Mouse (Mus musculus): ENCODE results near the gene Galnt12.

The Galnt12 gene

GRCm38 (mm10) chr4:47093647-47094046 is 1.9 kb downstream of the Galnt12 start:
- DNase-seq (ENCODE audit: low read depth, low spot score), result no peak

GRCm38 (mm10) chr4:47103561-47103960 is 11.9 kb downstream of the Galnt12 start:
- DNase-seq (ENCODE audit: low read depth, low spot score), result no peak

- DNase-seq (ENCODE audit: low read depth, low spot score), result no peak
Measured at GRCm38 (mm10) chr4:47111885-47112284, 20.2 kb downstream of the Galnt12 start.

GRCm38 (mm10) chr4:47112560-47112959 is 20.9 kb downstream of the Galnt12 start:
- peak; percentile 55 for DNase-seq (ENCODE audit: low read depth, low spot score)

- peak; percentile 23 for DNase-seq (ENCODE audit: low read depth, low spot score)
Measured at GRCm38 (mm10) chr4:47122051-47122706, 30.5 kb downstream of the Galnt12 start.

- DNase-seq (ENCODE audit: low read depth, low spot score), result peak; percentile 28
Measured at GRCm38 (mm10) chr4:47124140-47124711, 32.5 kb downstream of the Galnt12 start.

- DNase-seq (ENCODE audit: low read depth, low spot score), result no peak
Measured at GRCm38 (mm10) chr4:47128515-47128914, 36.8 kb downstream of the Galnt12 start.

GRCm38 (mm10) chr4:47129572-47129971 is 37.9 kb downstream of the Galnt12 start:
- no peak for DNase-seq (ENCODE audit: low read depth, low spot score)

GRCm38 (mm10) chr4:47130111-47131050 is 38.7 kb downstream of the Galnt12 start:
- DNase-seq (ENCODE audit: low read depth, low spot score), result no peak

- DNase-seq (ENCODE audit: low read depth, low spot score), result no peak
Measured at GRCm38 (mm10) chr4:47131931-47132330, 40.2 kb downstream of the Galnt12 start.

- DNase-seq (ENCODE audit: low read depth, low spot score), result no peak
Measured at GRCm38 (mm10) chr4:47132413-47132812, 40.7 kb downstream of the Galnt12 start.

- peak; percentile 58 for DNase-seq (ENCODE audit: low read depth, low spot score)
Measured at GRCm38 (mm10) chr4:47136699-47137101, 45.0 kb downstream of the Galnt12 start.

GRCm38 (mm10) chr4:47137479-47137878 is 45.8 kb downstream of the Galnt12 start:
- no peak for DNase-seq (ENCODE audit: low read depth, low spot score)

GRCm38 (mm10) chr4:47138411-47138810 is 46.7 kb downstream of the Galnt12 start:
- no peak for DNase-seq (ENCODE audit: low read depth, low spot score)

- no peak for DNase-seq (ENCODE audit: low read depth, low spot score)
Measured at GRCm38 (mm10) chr4:47138967-47139777, 47.5 kb downstream of the Galnt12 start.

GRCm38 (mm10) chr4:47140301-47140700 is 48.6 kb downstream of the Galnt12 start:
- DNase-seq (ENCODE audit: low read depth, low spot score), result no peak

GRCm38 (mm10) chr4:47141444-47142154 is 49.9 kb downstream of the Galnt12 start:
- DNase-seq (ENCODE audit: low read depth, low spot score), result no peak

GRCm38 (mm10) chr4:47143849-47144248 is 52.1 kb downstream of the Galnt12 start:
- no peak for DNase-seq (ENCODE audit: low read depth, low spot score)

GRCm38 (mm10) chr4:47145341-47145740 is 53.6 kb downstream of the Galnt12 start:
- no peak for DNase-seq (ENCODE audit: low read depth, low spot score)

GRCm38 (mm10) chr4:47146561-47146960 is 54.9 kb downstream of the Galnt12 start:
- DNase-seq (ENCODE audit: low read depth, low spot score), result no peak

- no peak for DNase-seq (ENCODE audit: low read depth, low spot score)
Measured at GRCm38 (mm10) chr4:47149963-47150362, 58.3 kb downstream of the Galnt12 start.
